Mouse (Mus musculus) 3T3-L1 (cell line): ENCODE data around the gene Ifrd1.
"Not testable (repeated sequence)": the region's sequence is repeated elsewhere in the genome, so short reads cannot be mapped to it uniquely, and the experiment has no call there.

ENCODE experiments used
- DNase-seq: peaks from one replicate; pipeline ENCODE4 v3.0.0-alpha.2; 2015; ENCODE audit warnings: low read depth, low spot score

Ifrd1 gene

GRCm38 (mm10) chr12:40248454-40249180, at the start of gene Ifrd1:
Ifrd1 (minus strand) TSS chr12:40248504.
- DNase-seq: no peak

GRCm38 (mm10) chr12:40286539-40286938, 38.2 kb upstream of the Ifrd1 start:
- no peak for DNase-seq

- DNase-seq: no peak
These were observed 32.5 kb upstream of the Ifrd1 start for GRCm38 (mm10) chr12:40280596-40281325.

GRCm38 (mm10) chr12:40277581-40277980, 29.3 kb upstream of the Ifrd1 start:
- DNase-seq: no peak

- peak; percentile 51 for DNase-seq
These were observed 26.6 kb upstream of the Ifrd1 start for GRCm38 (mm10) chr12:40274931-40275330.

- no peak for DNase-seq
These were observed 25.0 kb upstream of the Ifrd1 start for GRCm38 (mm10) chr12:40273339-40273738.

GRCm38 (mm10) chr12:40272710-40273109, 24.4 kb upstream of the Ifrd1 start:
- no peak for DNase-seq

GRCm38 (mm10) chr12:40268313-40268712, 20.0 kb upstream of the Ifrd1 start:
- no peak for DNase-seq

- DNase-seq: no peak
These were observed 15.4 kb upstream of the Ifrd1 start for GRCm38 (mm10) chr12:40263712-40264111.

GRCm38 (mm10) chr12:40263006-40263405, 14.7 kb upstream of the Ifrd1 start:
- DNase-seq: no peak

GRCm38 (mm10) chr12:40258462-40259000, 10.2 kb upstream of the Ifrd1 start:
- no peak for DNase-seq

GRCm38 (mm10) chr12:40257226-40257625, 8.9 kb upstream of the Ifrd1 start:
- peak; percentile 84 for DNase-seq

- no peak for DNase-seq
These were observed 8.2 kb upstream of the Ifrd1 start for GRCm38 (mm10) chr12:40256543-40256942.

GRCm38 (mm10) chr12:40256033-40256432, 7.7 kb upstream of the Ifrd1 start:
- DNase-seq: peak; percentile 44

- not testable (repeated sequence) for DNase-seq
These were observed 7.0 kb upstream of the Ifrd1 start for GRCm38 (mm10) chr12:40255310-40255709.

- DNase-seq: no peak
These were observed 6.4 kb upstream of the Ifrd1 start for GRCm38 (mm10) chr12:40254729-40255128.

GRCm38 (mm10) chr12:40253241-40253640, 4.9 kb upstream of the Ifrd1 start:
- peak; percentile 59 for DNase-seq

GRCm38 (mm10) chr12:40250256-40250655, 2.0 kb upstream of the Ifrd1 start:
- DNase-seq: peak; percentile 24

- peak; percentile 76 for DNase-seq
These were observed 328 bp downstream of the Ifrd1 start for GRCm38 (mm10) chr12:40247976-40248375.

GRCm38 (mm10) chr12:40247384-40247783, 920 bp downstream of the Ifrd1 start:
- DNase-seq: no peak

- DNase-seq: no peak
These were observed 2.8 kb downstream of the Ifrd1 start for GRCm38 (mm10) chr12:40245434-40245970.

GRCm38 (mm10) chr12:40244926-40245325, 3.4 kb downstream of the Ifrd1 start:
- DNase-seq: no peak
